Mouse (Mus musculus) hindbrain, embryonic 16.5 days (tissue): ENCODE results near the gene Bag3. TPM values are rescaled to one million over a fixed set of nuclear protein-coding genes. Genes with fewer than 3 reads are reported as not detected.

Experiments
- ATAC-seq: fragments of 200-750 bp; cut with Nextera tagmentation; 2 replicates; pipeline ENCODE4 v1.8.0; 2017; ENCODE audit warnings: moderate TSS enrichment, moderate library complexity
- H3K27ac ChIP-seq: fragments of 300-500 bp; sonication (generic); 2 replicates; pipeline ENCODE4 v1.5.1; 2014; ENCODE audit warnings: low read depth, mild to moderate bottlenecking, control low read depth, low read length, moderate library complexity
- H3K27me3 ChIP-seq: fragments of 300-500 bp; sonication (generic); replicated peaks from 2 replicates; pipeline ENCODE4 v1.6.1; 2014; ENCODE audit warnings: low read length; ENCODE audit not compliant: control insufficient read depth, insufficient read depth
- H3K36me3 ChIP-seq: fragments of 300-500 bp; sonication (generic); 2 replicates; pipeline ENCODE4 v1.6.1; 2014; ENCODE audit warnings: mild to moderate bottlenecking, low read length, moderate library complexity, mixed read lengths; ENCODE audit not compliant: control insufficient read depth, insufficient read depth
- H3K4me1 ChIP-seq: fragments of 300-500 bp; sonication (generic); 2 replicates; pipeline ENCODE4 v1.6.1; 2014; ENCODE audit warnings: low read depth, low read length; ENCODE audit not compliant: control insufficient read depth, insufficient read depth
- H3K4me2 ChIP-seq: fragments of 300-500 bp; sonication (generic); 2 replicates; pipeline ENCODE4 v1.6.1; 2014; ENCODE audit warnings: mild to moderate bottlenecking, low read length, control low read depth, moderate library complexity
- H3K4me3 ChIP-seq: fragments of 300-500 bp; sonication (generic); 2 replicates; pipeline ENCODE4 v1.5.1; 2014; ENCODE audit warnings: mild to moderate bottlenecking, low read length, control low read depth, moderate library complexity
- H3K9ac ChIP-seq: fragments of 300-500 bp; sonication (generic); 2 replicates; pipeline ENCODE4 v1.6.1; 2014; ENCODE audit warnings: low read depth, mild to moderate bottlenecking, control low read depth, low read length, moderate library complexity
- H3K9me3 ChIP-seq: fragments of 300-500 bp; sonication (generic); 2 replicates; pipeline ENCODE4 v1.6.1; 2014; ENCODE audit warnings: mild to moderate bottlenecking, low read length, moderate library complexity; ENCODE audit not compliant: control insufficient read depth
- WGBS: fragments of 180-500 bp; shearing (Covaris S2); extraction: QIAGEN DNeasy Blood & Tissue Kit; methylation state at CpG from one replicate; pipeline ENCODE4 v1.1.7; 2014; 5-methylcytosine and 5-hydroxymethylcytosine counted together
- polyA plus RNA-seq: library from polyadenylated mRNA; unstranded; fragments of >200 nt; fragmentation: Nextera tagmentation; extraction: Ambion mirVana; gene quantifications from 2 replicates; pipeline ENCODE4 v1.2.1, GENCODE M21; 2015

Bag3 gene
- polyA plus RNA-seq, 1 experiment from 2014 or later, result 2.7 TPM

- WGBS, result 96% methylated on average over 6 of the region's 6 CpGs
- no peak for ATAC-seq
- Histone ChIP-seq H3K4me2 (no peak overlapping the region), H3K36me3 (no peaks in the 10 kb centered on the region), H3K27me3 (no peaks in the 10 kb centered on the region), H3K9ac (no peak overlapping the region), H3K27ac (no peak overlapping the region), H3K4me3 (no peak overlapping the region), H3K9me3 (no peaks in the 10 kb centered on the region), H3K4me1 (peaks cover 7% of the 10 kb centered on the region)
These were observed 56.9 kb downstream of the Bag3 start for GRCm38 (mm10) chr7:128580318-128580717.

GRCm38 (mm10) chr7:128581864-128582484 is 58.6 kb downstream of the Bag3 start:
- Histone ChIP-seq H3K27me3 (no peaks in the 10 kb centered on the region), H3K36me3 (no peaks in the 10 kb centered on the region), H3K4me1 (peaks cover 7% of the 10 kb centered on the region), H3K27ac (no peak overlapping the region), H3K9ac (no peak overlapping the region), H3K4me3 (no peak overlapping the region), H3K9me3 (no peaks in the 10 kb centered on the region), H3K4me2 (no peak overlapping the region)
- WGBS, result 73% methylated on average over 14 of the region's 15 CpGs
- no peak for ATAC-seq

GRCm38 (mm10) chr7:128583213-128583948 is 60.0 kb downstream of the Bag3 start:
- Histone ChIP-seq H3K4me1 (peaks cover 7% of the 10 kb centered on the region), H3K27ac (no peak overlapping the region), H3K9ac (no peak overlapping the region), H3K9me3 (no peaks in the 10 kb centered on the region), H3K36me3 (no peaks in the 10 kb centered on the region), H3K27me3 (no peaks in the 10 kb centered on the region), H3K4me3 (no peak overlapping the region), H3K4me2 (no peak overlapping the region)
- ATAC-seq, result no peak
- 75% methylated on average over 6 of the region's 6 CpGs for WGBS

- no peak overlapping the region for H3K9ac ChIP-seq
- H3K36me3 ChIP-seq, result no peaks in the 10 kb centered on the region
- WGBS, result 73% methylated on average over 4 of the region's 4 CpGs
- no peak overlapping the region for H3K4me3 ChIP-seq
- no peak overlapping the region for H3K27ac ChIP-seq
- no peak for ATAC-seq
- no peaks in the 10 kb centered on the region for H3K9me3 ChIP-seq
- no peaks in the 10 kb centered on the region for H3K27me3 ChIP-seq
- no peak overlapping the region for H3K4me2 ChIP-seq
- H3K4me1 ChIP-seq, result peaks cover 15% of the 10 kb centered on the region
These were observed 64.0 kb downstream of the Bag3 start for GRCm38 (mm10) chr7:128587334-128587933.

GRCm38 (mm10) chr7:128591345-128592084 is 68.1 kb downstream of the Bag3 start:
- WGBS, result 8% methylated on average over 9 of the region's 9 CpGs
- Histone ChIP-seq H3K36me3 (no peaks in the 10 kb centered on the region), H3K27me3 (no peaks in the 10 kb centered on the region), H3K27ac (peak overlapping the region; percentile 84), H3K9me3 (no peaks in the 10 kb centered on the region), H3K4me2 (peak overlapping the region; percentile 1; the same call in 1 of the 2 replicates), H3K4me1 (peaks cover 22% of the 10 kb centered on the region), H3K4me3 (no peak overlapping the region), H3K9ac (no peak overlapping the region)
- ATAC-seq, result peak; percentile 63

- Histone ChIP-seq H3K4me1 (peaks cover 22% of the 10 kb centered on the region), H3K9me3 (no peaks in the 10 kb centered on the region), H3K27me3 (no peaks in the 10 kb centered on the region), H3K27ac (peak overlapping the region; percentile 84), H3K4me3 (peak overlapping the region; percentile 28), H3K36me3 (no peaks in the 10 kb centered on the region), H3K9ac (peak overlapping the region; percentile 41; the same call in 1 of the 2 replicates), H3K4me2 (peak overlapping the region; percentile 51)
- ATAC-seq, result peak; percentile 80
- WGBS, result 4% methylated on average over 21 of the region's 21 CpGs
These were observed 68.9 kb downstream of the Bag3 start for GRCm38 (mm10) chr7:128592118-128592935.

- H3K4me2 ChIP-seq, result peak overlapping the region; percentile 51
- no peaks in the 10 kb centered on the region for H3K36me3 ChIP-seq
- no peaks in the 10 kb centered on the region for H3K27me3 ChIP-seq
- H3K4me3 ChIP-seq, result peak overlapping the region; percentile 28
- ATAC-seq, result peak; percentile 66
- H3K4me1 ChIP-seq, result peaks cover 22% of the 10 kb centered on the region
- WGBS, result 4% methylated on average over 6 of the region's 6 CpGs
- H3K9me3 ChIP-seq, result no peaks in the 10 kb centered on the region
- peak overlapping the region; percentile 84 for H3K27ac ChIP-seq
- H3K9ac ChIP-seq, result no peak overlapping the region
These were observed 69.5 kb downstream of the Bag3 start for GRCm38 (mm10) chr7:128592936-128593241.

GRCm38 (mm10) chr7:128596274-128596673 is 72.9 kb downstream of the Bag3 start:
- Histone ChIP-seq H3K27me3 (no peaks in the 10 kb centered on the region), H3K9me3 (no peaks in the 10 kb centered on the region), H3K9ac (no peak overlapping the region), H3K4me2 (no peak overlapping the region), H3K27ac (no peak overlapping the region), H3K4me1 (peaks cover 20% of the 10 kb centered on the region), H3K4me3 (no peak overlapping the region), H3K36me3 (no peaks in the 10 kb centered on the region)
- ATAC-seq, result no peak
- WGBS, result 94% methylated on average over 2 of the region's 2 CpGs
